Mouse (Mus musculus) hindbrain, embryonic 10.5 days (tissue): Measurements from ENCODE around the gene Capsl. TPM values are rescaled to one million over a fixed set of nuclear protein-coding genes. Genes with fewer than 3 reads are reported as not detected.
A peak's percentile ranks its signal among the peaks of the same experiment; 100 is the strongest.

ENCODE experiments used
- DNase-seq: peaks from one replicate; pipeline ENCODE4 v3.0.0-alpha.2; 2017; ENCODE audit warnings: low spot score
- H3K27ac ChIP-seq: fragments of 300-500 bp; sonication (generic); 2 replicates; pipeline ENCODE4 v1.5.1; 2016; ENCODE audit warnings: mild to moderate bottlenecking, moderate library complexity
- H3K27me3 ChIP-seq: fragments of 300-500 bp; sonication (generic); 2 replicates; pipeline ENCODE4 v1.6.1; 2016; ENCODE audit warnings: mild to moderate bottlenecking; ENCODE audit not compliant: poor library complexity, insufficient read depth, severe bottlenecking
- H3K36me3 ChIP-seq: fragments of 300-500 bp; sonication (generic); 2 replicates; pipeline ENCODE4 v1.6.1; 2016; ENCODE audit warnings: mild to moderate bottlenecking, moderate library complexity
- H3K4me1 ChIP-seq: fragments of 300-500 bp; sonication (generic); replicated peaks from 2 replicates; pipeline ENCODE4 v1.6.1; 2016; ENCODE audit warnings: mild to moderate bottlenecking
- H3K4me3 ChIP-seq: fragments of 300-500 bp; sonication (generic); 2 replicates; pipeline ENCODE4 v1.5.1; 2016; ENCODE audit warnings: mild to moderate bottlenecking, moderate library complexity
- H3K9me3 ChIP-seq: fragments of 300-500 bp; sonication (generic); 2 replicates; pipeline ENCODE4 v1.6.1; 2016; ENCODE audit warnings: mild to moderate bottlenecking, moderate library complexity
- WGBS: fragments of 180-500 bp; shearing (Covaris S2); methylation state at CpG from one replicate; pipeline ENCODE4 v1.1.7; 2016; 5-methylcytosine and 5-hydroxymethylcytosine counted together
- polyA plus RNA-seq: library from polyadenylated mRNA; unstranded; fragments of >200 nt; fragmentation: Nextera tagmentation; extraction: Ambion mirVana; gene quantifications from 2 replicates; pipeline ENCODE4 v1.2.1, GENCODE M21; 2016

Capsl gene
- 1.7 and 4.3 TPM in 2 replicates for polyA plus RNA-seq

DNA sequence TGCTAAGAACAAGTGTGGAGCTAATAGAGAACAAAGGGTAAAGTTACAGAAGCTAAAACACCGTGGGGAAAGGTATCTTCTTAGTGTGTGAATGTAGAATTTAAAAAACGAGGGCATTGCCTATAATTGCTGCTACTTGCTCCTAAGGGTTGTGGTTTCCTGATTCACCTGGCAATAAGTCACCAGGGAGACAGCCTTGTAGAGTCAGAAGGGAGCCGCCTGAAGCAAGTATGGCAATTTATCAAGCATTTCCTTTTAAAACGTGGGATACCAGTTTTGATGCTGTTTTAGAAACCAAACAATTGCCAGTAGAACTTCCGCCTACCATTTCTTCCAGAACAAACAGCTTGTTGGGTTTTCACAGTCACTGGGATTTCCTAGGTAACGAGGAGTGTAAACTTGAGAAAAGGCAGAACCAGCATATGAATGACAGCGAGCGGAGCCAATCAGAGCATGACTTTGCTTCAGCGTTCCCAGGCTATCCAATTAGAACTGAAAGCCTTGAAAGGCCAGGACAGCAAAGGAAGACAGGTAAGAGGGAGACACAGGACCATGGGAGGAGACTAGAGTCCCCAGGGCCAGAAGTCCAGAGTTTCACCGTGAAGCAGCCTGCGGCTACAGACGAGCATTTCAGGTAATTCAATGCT lies at the start of gene Capsl:
TSS of gene Capsl (plus strand) at position 495 of the 647 bp plus-strand sequence.
- no peaks in the 10 kb centered on the region for H3K9me3 ChIP-seq
- peak; percentile 37 for DNase-seq
- H3K4me1 ChIP-seq, result no peaks in the 10 kb centered on the region
- 51% methylated on average over 12 of the region's 12 CpGs for WGBS
- no peak within 1 kb of the TSS for H3K27ac ChIP-seq
- H3K36me3 ChIP-seq, result no peaks in the 10 kb centered on the region
- no peak within 1 kb of the TSS for H3K4me3 ChIP-seq
- H3K27me3 ChIP-seq, result no peaks in the 10 kb centered on the region

DNA sequence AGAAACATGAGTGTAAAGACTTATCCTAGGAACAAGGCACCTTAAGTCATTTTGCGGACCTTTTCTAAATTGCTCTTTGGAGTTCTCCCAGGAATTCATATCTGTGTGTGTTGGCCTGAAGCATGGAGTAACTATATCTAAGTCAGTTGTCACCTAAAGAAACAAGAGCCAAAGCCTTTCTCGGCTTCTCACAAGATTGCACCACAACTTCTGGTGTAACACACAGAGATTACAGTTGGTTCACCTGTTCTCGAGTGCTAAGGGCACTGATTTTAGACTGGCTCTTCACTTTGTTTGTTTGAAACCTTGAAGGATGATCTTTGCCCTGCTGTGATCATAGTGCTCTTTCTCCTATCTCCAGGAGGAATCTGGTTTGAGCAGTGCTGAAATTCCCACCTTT lies 26.4 kb upstream of the Capsl start:
- 96% methylated on average over 3 of the region's 3 CpGs for WGBS
- Histone ChIP-seq H3K36me3 (no peaks in the 10 kb centered on the region), H3K4me1 (no peaks in the 10 kb centered on the region), H3K9me3 (no peaks in the 10 kb centered on the region), H3K27ac (no peak overlapping the region), H3K27me3 (no peaks in the 10 kb centered on the region), H3K4me3 (no peak overlapping the region)
- no peak for DNase-seq

DNA sequence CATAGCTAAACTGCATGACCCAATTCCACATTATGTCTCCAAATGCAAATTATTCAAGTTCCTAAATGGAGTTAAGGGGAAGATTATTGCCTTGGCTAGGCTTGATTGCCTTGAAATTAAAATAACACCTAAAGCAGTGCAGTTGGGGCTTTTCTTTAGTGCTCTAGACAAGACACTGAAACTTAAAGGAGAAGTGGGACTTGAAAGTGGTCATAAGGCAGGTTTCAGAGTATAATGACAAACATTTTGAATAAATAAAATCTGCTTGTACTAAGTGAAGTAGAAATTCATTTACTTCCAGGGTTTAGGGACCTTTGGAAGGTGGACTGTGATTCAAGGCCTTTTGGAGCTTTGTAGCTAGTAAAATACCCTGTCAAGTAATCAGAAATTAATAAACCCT lies 14.7 kb upstream of the Capsl start:
- H3K9me3 ChIP-seq, result no peaks in the 10 kb centered on the region
- H3K27me3 ChIP-seq, result no peaks in the 10 kb centered on the region
- DNase-seq, result no peak
- H3K36me3 ChIP-seq, result no peaks in the 10 kb centered on the region
- H3K4me1 ChIP-seq, result no peaks in the 10 kb centered on the region
- no peak overlapping the region for H3K27ac ChIP-seq
- H3K4me3 ChIP-seq, result no peak overlapping the region

DNA sequence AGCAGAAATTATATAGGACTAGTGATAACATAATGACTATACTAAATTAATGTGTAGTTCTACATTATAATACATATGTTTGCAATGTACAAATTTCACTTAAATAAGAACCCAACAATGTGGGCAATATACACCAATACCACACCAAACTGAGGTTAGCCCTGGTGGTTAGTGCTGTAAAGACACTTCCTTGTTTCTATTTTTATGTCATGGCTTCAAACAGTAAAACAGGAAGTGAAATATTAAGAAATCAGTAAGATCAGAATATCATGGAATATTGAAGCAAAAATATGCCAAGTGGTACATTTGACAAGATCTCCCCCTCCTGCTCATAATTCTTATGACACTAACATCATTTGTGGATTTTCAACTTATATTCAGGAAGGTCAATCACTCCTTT lies 8.0 kb upstream of the Capsl start:
- no peaks in the 10 kb centered on the region for H3K9me3 ChIP-seq
- H3K4me3 ChIP-seq, result no peak overlapping the region
- H3K27ac ChIP-seq, result no peak overlapping the region
- no peaks in the 10 kb centered on the region for H3K36me3 ChIP-seq
- H3K4me1 ChIP-seq, result no peaks in the 10 kb centered on the region
- no peaks in the 10 kb centered on the region for H3K27me3 ChIP-seq
- no peak for DNase-seq

DNA sequence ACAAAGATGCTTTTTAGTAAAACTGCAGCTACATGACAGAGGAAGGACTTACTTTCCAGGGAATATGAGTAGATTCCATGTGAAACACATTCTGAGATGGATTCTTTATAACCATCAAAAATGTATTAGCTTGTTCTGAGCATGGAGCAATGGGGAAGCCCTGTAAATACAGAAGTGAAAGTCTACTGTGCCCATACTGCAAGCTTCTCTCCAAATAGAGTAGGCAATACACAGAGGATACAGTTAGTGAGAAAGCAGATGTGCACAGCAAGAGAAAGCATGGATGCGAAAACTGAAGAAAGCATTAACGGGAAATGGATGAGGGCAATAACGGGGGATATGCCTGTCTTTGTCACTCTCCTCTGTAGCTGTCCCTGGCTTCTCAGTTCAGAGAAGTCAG lies 6.0 kb upstream of the Capsl start:
- Histone ChIP-seq H3K4me3 (no peak overlapping the region), H3K27ac (no peak overlapping the region), H3K36me3 (no peaks in the 10 kb centered on the region), H3K27me3 (no peaks in the 10 kb centered on the region), H3K9me3 (no peaks in the 10 kb centered on the region), H3K4me1 (no peaks in the 10 kb centered on the region)
- 94% methylated on average over 3 of the region's 3 CpGs for WGBS
- DNase-seq, result no peak

DNA sequence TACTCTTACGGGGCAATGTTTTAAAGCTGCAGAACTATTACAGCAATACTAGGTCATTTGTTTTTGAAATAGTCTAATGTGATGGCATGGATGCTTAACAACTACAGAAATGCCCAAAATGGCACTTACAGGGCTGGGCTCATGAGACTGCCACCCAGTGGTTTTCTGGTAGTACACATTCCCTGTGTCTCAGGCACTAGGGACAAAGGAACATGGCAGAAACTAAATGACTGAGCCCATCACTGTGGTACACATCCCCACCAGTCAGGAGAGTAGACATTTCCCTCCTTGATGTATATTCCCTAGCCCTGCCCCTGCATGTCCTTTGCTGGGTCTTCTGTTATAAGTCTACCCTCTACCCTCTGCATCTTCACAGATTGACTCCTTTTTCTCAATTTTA lies 16.2 kb downstream of the Capsl start:
- Histone ChIP-seq H3K27me3 (no peaks in the 10 kb centered on the region), H3K36me3 (no peaks in the 10 kb centered on the region), H3K4me3 (no peak overlapping the region), H3K9me3 (no peaks in the 10 kb centered on the region), H3K4me1 (no peaks in the 10 kb centered on the region), H3K27ac (no peak overlapping the region)
- DNase-seq, result no peak
- 87% methylated on average over 1 of the region's 1 CpGs for WGBS

DNA sequence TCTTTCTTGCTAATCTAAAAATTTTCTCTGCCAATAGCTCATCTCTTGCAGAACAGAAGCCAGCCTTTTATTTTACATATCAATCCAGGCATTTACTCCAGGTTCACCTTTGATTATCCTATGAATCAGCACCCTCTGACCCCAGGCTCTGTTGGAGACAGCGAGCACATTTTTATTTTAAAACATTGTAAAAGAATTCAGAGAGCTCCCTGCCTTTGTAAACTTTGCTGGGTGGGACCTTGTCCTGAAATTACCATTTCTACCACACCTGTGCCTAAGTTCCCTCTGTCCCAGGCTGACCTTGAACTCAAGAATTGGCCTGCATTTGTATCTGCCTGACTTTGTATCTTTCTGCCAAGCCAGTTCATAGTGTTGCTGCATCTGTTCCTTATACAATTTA lies 17.0 kb downstream of the Capsl start:
- Histone ChIP-seq H3K9me3 (no peaks in the 10 kb centered on the region), H3K4me1 (no peaks in the 10 kb centered on the region), H3K27me3 (no peaks in the 10 kb centered on the region), H3K27ac (no peak overlapping the region), H3K36me3 (no peaks in the 10 kb centered on the region), H3K4me3 (no peak overlapping the region)
- 44% methylated on average over 1 of the region's 1 CpGs for WGBS
- no peak for DNase-seq

DNA sequence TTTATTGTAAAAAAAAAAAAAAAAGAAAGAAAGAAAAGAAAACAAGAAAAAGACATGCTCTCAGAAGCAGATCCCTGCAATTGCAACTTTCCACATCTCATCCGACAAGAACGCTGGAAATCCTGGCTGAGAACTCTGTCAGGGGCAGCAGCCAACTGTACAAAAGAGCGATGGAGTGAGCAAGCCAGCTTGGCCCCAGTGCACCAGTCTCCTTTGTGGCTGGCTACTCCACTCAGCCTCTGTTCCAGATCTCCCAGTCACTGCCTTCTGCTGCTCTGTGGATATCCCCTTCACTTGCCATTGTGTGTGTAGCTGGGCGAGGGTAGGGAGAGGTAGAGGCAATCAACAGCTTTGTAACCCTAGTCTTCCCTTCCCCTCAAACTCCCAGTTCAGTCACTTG lies 18.4 kb downstream of the Capsl start:
- DNase-seq, result no peak
- H3K4me3 ChIP-seq, result no peak overlapping the region
- WGBS, result 82% methylated on average over 4 of the region's 4 CpGs

DNA sequence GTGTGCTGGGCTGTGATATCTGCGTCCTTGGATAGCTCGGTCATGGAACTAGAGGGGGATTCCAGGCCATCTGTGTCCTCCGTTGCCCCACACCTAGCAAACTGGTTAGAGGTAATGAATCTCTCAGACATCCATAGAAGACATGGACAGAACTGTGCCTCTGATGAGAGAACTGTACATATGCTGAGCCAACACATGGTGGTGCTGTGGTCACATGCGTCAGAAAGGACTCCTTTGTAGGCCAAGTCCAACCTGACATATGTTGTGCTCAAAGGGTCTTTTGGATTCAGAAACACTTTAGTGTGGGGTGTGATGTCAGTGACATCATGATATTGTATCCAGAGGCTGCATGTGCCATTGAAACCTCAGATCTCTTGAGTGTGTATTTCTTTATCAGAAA lies 19.4 kb downstream of the Capsl start:
- no peak overlapping the region for H3K4me3 ChIP-seq
- WGBS, result 73% methylated on average over 4 of the region's 4 CpGs
- H3K36me3 ChIP-seq, result no peaks in the 10 kb centered on the region
- H3K9me3 ChIP-seq, result no peaks in the 10 kb centered on the region
- DNase-seq, result peak; percentile 50
- H3K4me1 ChIP-seq, result no peaks in the 10 kb centered on the region
- no peaks in the 10 kb centered on the region for H3K27me3 ChIP-seq
- no peak overlapping the region for H3K27ac ChIP-seq

More for the DNA sequence above, 18.4 kb downstream of the Capsl start:
- Histone ChIP-seq H3K36me3 (no peaks in the 10 kb centered on the region), H3K27ac (no peak overlapping the region), H3K27me3 (no peaks in the 10 kb centered on the region), H3K9me3 (no peaks in the 10 kb centered on the region), H3K4me1 (no peaks in the 10 kb centered on the region)

DNA sequence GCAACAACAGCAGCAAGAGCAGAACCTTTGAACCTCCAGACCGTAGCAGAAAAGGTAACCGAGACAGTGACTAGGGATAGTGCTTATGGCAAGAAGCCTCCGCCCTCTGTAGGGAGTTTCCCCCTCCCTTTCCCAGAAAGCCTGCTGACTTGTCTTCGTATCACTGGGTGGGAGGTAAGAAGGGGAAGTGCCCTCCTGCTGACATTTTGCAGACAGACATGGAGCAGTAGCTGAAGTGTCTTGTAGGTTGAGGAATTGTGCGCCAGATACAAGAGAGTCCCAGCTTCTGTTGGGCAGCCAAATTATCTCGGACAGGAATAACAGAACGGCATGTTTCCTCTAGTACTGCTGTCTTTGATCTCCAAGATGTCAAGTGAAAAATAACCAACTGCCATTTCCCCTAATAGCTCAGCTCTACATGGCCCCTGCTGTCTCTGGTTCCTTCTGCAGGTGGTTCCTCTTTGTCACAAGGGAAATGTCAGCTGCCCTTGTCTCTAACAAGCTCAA lies 27.7 kb downstream of the Capsl start:
- Histone ChIP-seq H3K9me3 (no peaks in the 10 kb centered on the region), H3K27me3 (no peaks in the 10 kb centered on the region), H3K4me3 (no peak overlapping the region), H3K27ac (no peak overlapping the region), H3K4me1 (no peaks in the 10 kb centered on the region), H3K36me3 (no peaks in the 10 kb centered on the region)
- 72% methylated on average over 7 of the region's 7 CpGs for WGBS
- no peak for DNase-seq

DNA sequence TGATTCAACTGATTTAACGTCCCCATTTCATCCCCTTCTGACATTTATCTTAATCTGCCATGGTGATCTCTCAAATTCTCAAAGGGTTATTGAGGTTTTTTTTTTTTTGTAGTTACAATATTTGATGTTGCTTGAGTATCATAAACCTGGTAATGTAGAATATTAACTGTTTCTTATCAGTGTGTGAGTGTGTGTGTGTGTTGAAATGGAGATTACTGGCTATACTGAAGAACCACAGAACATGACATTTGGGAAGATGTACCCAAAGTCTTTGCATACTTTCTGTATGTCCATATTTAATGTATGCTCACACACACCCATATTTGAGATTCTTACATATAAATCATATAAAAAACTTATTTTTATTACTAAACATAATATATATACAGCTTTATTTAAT lies 28.2 kb downstream of the Capsl start:
- no peak overlapping the region for H3K27ac ChIP-seq
- no peaks in the 10 kb centered on the region for H3K27me3 ChIP-seq
- no peaks in the 10 kb centered on the region for H3K4me1 ChIP-seq
- DNase-seq, result no peak
- H3K4me3 ChIP-seq, result no peak overlapping the region
- WGBS, result 58% methylated on average over 1 of the region's 1 CpGs
- H3K9me3 ChIP-seq, result no peaks in the 10 kb centered on the region
- H3K36me3 ChIP-seq, result no peaks in the 10 kb centered on the region

DNA sequence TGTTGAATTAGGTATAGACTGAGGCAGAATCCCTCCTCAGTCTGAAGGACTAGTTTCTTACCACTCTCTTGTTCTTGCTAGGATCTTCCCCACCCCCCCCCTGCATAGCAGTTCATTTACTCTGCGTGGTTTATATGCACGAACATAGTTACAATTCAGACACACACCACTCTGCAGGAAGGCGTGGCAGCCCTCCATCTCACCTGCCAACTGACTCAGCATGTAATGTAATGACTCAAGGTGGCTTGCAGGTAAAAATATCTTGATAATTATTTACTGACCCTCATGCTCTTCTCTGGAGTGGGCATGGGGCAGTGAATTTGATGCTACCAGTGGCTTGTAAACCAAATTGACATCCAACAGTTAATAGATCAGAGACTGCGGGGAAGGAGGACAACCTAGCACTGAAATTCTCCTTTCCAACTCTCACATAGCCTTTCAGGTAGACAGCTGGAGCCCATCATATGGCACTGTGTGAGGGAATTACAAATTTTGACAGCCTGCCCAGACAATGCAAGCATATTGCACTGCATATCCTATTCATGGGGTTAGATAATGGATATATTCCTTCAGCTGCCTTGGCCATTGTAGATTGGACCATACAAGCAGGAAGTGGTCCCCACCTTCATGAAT lies 35.3 kb downstream of the Capsl start:
- Histone ChIP-seq H3K27me3 (no peaks in the 10 kb centered on the region), H3K4me3 (no peak overlapping the region), H3K27ac (no peak overlapping the region), H3K9me3 (no peaks in the 10 kb centered on the region), H3K36me3 (no peaks in the 10 kb centered on the region), H3K4me1 (no peaks in the 10 kb centered on the region)
- WGBS, result 90% methylated on average over 4 of the region's 4 CpGs
- DNase-seq, result no peak

DNA sequence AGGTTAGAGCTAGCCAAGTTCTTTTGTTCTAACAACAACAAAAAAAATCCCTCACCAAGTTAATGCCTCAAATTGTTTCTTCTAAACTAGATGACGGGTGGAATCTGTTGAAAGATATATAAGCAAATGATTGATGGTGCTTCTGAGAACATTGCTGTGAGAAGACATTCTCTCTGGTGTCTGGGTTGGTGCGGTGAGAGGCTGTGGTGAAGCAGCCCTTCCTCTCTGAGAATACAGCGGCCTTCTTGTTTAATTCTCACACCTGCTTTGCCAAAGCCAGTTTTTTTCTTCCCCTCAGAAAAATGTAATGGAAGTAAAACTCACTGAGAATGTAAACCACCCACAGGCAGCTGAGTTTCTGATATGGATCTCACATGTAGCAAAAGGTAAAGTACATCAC lies 36.3 kb downstream of the Capsl start:
- H3K4me3 ChIP-seq, result no peak overlapping the region

More for the DNA sequence above, 36.3 kb downstream of the Capsl start:
- WGBS, result 70% methylated on average over 3 of the region's 3 CpGs
- DNase-seq, result no peak
- H3K9me3 ChIP-seq, result no peaks in the 10 kb centered on the region
- no peaks in the 10 kb centered on the region for H3K36me3 ChIP-seq
- no peaks in the 10 kb centered on the region for H3K4me1 ChIP-seq
- H3K27me3 ChIP-seq, result no peaks in the 10 kb centered on the region
- no peak overlapping the region for H3K27ac ChIP-seq
